Mouse (Mus musculus) brain, embryonic 14.5 days (tissue): ENCODE data around the gene Rpl32. TPM values are rescaled to one million over a fixed set of nuclear protein-coding genes. Genes with fewer than 3 reads are reported as not detected.

Experiments used
- DNase-seq: peaks from one replicate; pipeline ENCODE4 v3.0.0-alpha.2; 2011; ENCODE audit warnings: low read depth
- CTCF ChIP-seq: fragments of 200-500 bp; IDR thresholded peaks from 2 replicates; pipeline ENCODE4 v1.5.1; 2012; ENCODE audit warnings: inconsistent platforms, mild to moderate bottlenecking, moderate library complexity, borderline replicate concordance; ENCODE audit not compliant: insufficient read depth, insufficient read length; ENCODE audit errors: extremely low read depth
- polyA plus RNA-seq: library from polyadenylated mRNA; depleted of rRNA; stranded (reverse); fragments of >200 nt; gene quantifications from 2 replicates; pipeline ENCODE4 v1.2.3, GENCODE M21; 2012; rRNA removed

The Rpl32 gene
- polyA plus RNA-seq, 1 experiment, result 1,840 TPM

GRCm38 (mm10) chr6:115755536-115755935, 53.0 kb downstream of the Rpl32 start:
- TF ChIP-seq CTCF, result no peak
- DNase-seq, result no peak

Other genes with a start within 250 kb of the Rpl32 start
- 0.10 TPM in 1 of 2 replicates, not detected in the other for gene Mkrn2os, start 216.2 kb downstream of the Rpl32 start, polyA plus RNA-seq
- gene Mkrn2, start 206.8 kb downstream of the Rpl32 start, polyA plus RNA-seq, result 32.6 and 44.7 TPM in 2 replicates
- gene Raf1, start 132.1 kb downstream of the Rpl32 start, polyA plus RNA-seq, result 249 and 289 TPM in 2 replicates
- 1.1 and 1.6 TPM in 2 replicates for gene Tmem40, start 46.3 kb downstream of the Rpl32 start, polyA plus RNA-seq
- 30.5 and 37.1 TPM in 2 replicates for gene Cand2, start 34.2 kb downstream of the Rpl32 start, polyA plus RNA-seq
- 4.0 and 4.8 TPM in 2 replicates for gene Efcab12, start 29.7 kb upstream of the Rpl32 start, polyA plus RNA-seq
- 10.2 and 12.8 TPM in 2 replicates for gene Mbd4, start 44.6 kb upstream of the Rpl32 start, polyA plus RNA-seq
- 28.1 and 28.9 TPM in 2 replicates for gene Ift122, start 44.7 kb upstream of the Rpl32 start, polyA plus RNA-seq
- gene Rho, start 123.0 kb upstream of the Rpl32 start, polyA plus RNA-seq, result 1.9 and 2.1 TPM in 2 replicates
- not detected in 2 replicates for gene H1foo, start 136.2 kb upstream of the Rpl32 start, polyA plus RNA-seq
- gene Plxnd1, start 186.3 kb upstream of the Rpl32 start, polyA plus RNA-seq, result 34.7 and 38.5 TPM in 2 replicates